Mouse (Mus musculus) kidney, postnatal 14 days (tissue): ENCODE measurements around the gene Tmed4.

Experiments used
- DNase-seq: peaks from one replicate; pipeline ENCODE4 v3.0.0; 2022; ENCODE audit warnings: mixed read lengths

Gene Tmed4

GRCm38 (mm10) chr11:6274387-6275093, at the start of gene Tmed4:
Gene Tmed4, minus strand, starts transcription at chr11:6274870.
- peak; percentile 99 for DNase-seq

GRCm38 (mm10) chr11:6323348-6323747, 48.7 kb upstream of the Tmed4 start:
- DNase-seq = no peak

- no peak for DNase-seq
Observed at GRCm38 (mm10) chr11:6322086-6322485, 47.4 kb upstream of the Tmed4 start.

- DNase-seq = no peak
Observed at GRCm38 (mm10) chr11:6319374-6319773, 44.7 kb upstream of the Tmed4 start.

- DNase-seq = no peak
Observed at GRCm38 (mm10) chr11:6318559-6318958, 43.9 kb upstream of the Tmed4 start.

GRCm38 (mm10) chr11:6316821-6317220, 42.2 kb upstream of the Tmed4 start:
- no peak for DNase-seq

GRCm38 (mm10) chr11:6313874-6314406, 39.3 kb upstream of the Tmed4 start:
- no peak for DNase-seq

GRCm38 (mm10) chr11:6308181-6308580, 33.5 kb upstream of the Tmed4 start:
- peak; percentile 43 for DNase-seq

- no peak for DNase-seq
Observed at GRCm38 (mm10) chr11:6305943-6306430, 31.3 kb upstream of the Tmed4 start.

GRCm38 (mm10) chr11:6302793-6303192, 28.1 kb upstream of the Tmed4 start:
- peak; percentile 29 for DNase-seq

- no peak for DNase-seq
Observed at GRCm38 (mm10) chr11:6299435-6299834, 24.8 kb upstream of the Tmed4 start.

GRCm38 (mm10) chr11:6296077-6296476, 21.4 kb upstream of the Tmed4 start:
- no peak for DNase-seq

GRCm38 (mm10) chr11:6294632-6295031, 20.0 kb upstream of the Tmed4 start:
- no peak for DNase-seq

- no peak for DNase-seq
Observed at GRCm38 (mm10) chr11:6293601-6294000, 18.9 kb upstream of the Tmed4 start.

- DNase-seq = no peak
Observed at GRCm38 (mm10) chr11:6292988-6293349, 18.3 kb upstream of the Tmed4 start.

- DNase-seq = peak; percentile 79
Observed at GRCm38 (mm10) chr11:6292116-6292987, 17.7 kb upstream of the Tmed4 start.

- DNase-seq = peak; percentile 99
Observed at GRCm38 (mm10) chr11:6291401-6292115, 16.9 kb upstream of the Tmed4 start, which contains the start of gene Ogdh. Gene Ogdh, plus strand, starts transcription at chr11:6291633.

GRCm38 (mm10) chr11:6290883-6291282, 16.2 kb upstream of the Tmed4 start:
- DNase-seq = no peak

GRCm38 (mm10) chr11:6290138-6290537, 15.5 kb upstream of the Tmed4 start:
- no peak for DNase-seq

- no peak for DNase-seq
Observed at GRCm38 (mm10) chr11:6282940-6283339, 8.3 kb upstream of the Tmed4 start.

GRCm38 (mm10) chr11:6276466-6276865, 1.8 kb upstream of the Tmed4 start:
- no peak for DNase-seq

GRCm38 (mm10) chr11:6275094-6275484, 419 bp upstream of the Tmed4 start:
- no peak for DNase-seq

- DNase-seq = peak; percentile 34
Observed at GRCm38 (mm10) chr11:6273607-6274006, 1.1 kb downstream of the Tmed4 start.
